Mouse (Mus musculus): ENCODE measurements around the gene Nos2.

- TF ChIP-seq CTCF (IDR thresholded peaks at IDR 0.05; ENCODE audit: low read depth, low read length) (no peak), EP300 (IDR thresholded peaks at IDR 0.05; ENCODE audit: insufficient read depth, low read depth, low read length) (no peak), POLR2A (IDR thresholded peaks at IDR 0.05; ENCODE audit: insufficient read depth, low read length) (no peak)
Measured at GRCm38 (mm10) chr11:78924111-78924510, 3.5 kb downstream of the Nos2 start.
